Mouse (Mus musculus): ENCODE measurements around the gene Csf3.
A peak's percentile ranks its signal among the peaks of the same experiment; 100 is the strongest.
"Not testable (repeated sequence)": the region's sequence is repeated elsewhere in the genome, so short reads cannot be mapped to it uniquely, and the experiment has no call there.

The Csf3 gene

GRCm38 (mm10) chr11:98701213-98701670 lies at the start of gene Csf3:
Csf3 (plus strand) TSS chr11:98701263.
- no peak for DNase-seq (ENCODE audit: low spot score)

DNA sequence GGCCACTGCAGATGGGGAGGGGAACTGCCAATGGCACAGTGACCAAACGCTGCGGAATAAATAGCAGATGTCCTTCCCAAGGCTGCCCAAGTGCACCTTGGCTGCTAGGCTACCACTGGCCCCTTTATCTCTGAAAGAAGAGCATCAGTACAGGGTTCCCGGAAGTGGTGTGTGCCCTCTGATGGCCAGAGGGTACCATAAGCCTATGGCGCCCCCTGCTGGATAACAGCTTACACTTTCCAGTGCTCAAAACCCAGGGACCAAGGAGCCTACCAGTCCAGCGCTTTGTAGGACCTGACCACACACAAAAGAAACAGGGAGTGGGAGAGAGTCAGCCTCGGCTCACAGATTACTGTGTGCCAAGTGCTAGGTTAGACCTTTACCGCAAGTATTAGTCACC lies 46.0 kb upstream of the Csf3 start:
- not testable (repeated sequence) for DNase-seq (ENCODE audit: low spot score)

DNA sequence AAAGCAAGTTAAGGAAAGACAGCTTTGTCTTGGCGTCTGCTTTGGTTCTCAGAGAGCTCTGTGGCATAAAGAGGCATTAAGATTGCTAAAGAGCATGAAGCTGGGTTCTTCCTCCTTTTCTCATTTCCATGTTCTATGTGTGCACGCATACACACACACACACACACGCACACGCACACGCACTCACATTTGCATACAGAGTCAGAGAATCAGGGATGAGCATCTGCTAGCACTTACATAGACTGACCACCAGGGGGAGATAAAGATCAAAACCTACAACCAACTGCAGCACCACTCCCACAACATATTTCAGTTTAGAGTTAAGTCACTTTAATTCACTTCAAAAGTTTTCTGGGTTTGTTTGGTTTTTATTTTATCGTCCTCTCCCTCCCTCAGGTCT lies 40.5 kb upstream of the Csf3 start:
- no peak for DNase-seq (ENCODE audit: low spot score)

GRCm38 (mm10) chr11:98664091-98664490 lies 37.0 kb upstream of the Csf3 start, which contains the start of gene Gsdma:
Gsdma (plus strand) TSS chr11:98664351.
- no peak for DNase-seq (ENCODE audit: low spot score)

DNA sequence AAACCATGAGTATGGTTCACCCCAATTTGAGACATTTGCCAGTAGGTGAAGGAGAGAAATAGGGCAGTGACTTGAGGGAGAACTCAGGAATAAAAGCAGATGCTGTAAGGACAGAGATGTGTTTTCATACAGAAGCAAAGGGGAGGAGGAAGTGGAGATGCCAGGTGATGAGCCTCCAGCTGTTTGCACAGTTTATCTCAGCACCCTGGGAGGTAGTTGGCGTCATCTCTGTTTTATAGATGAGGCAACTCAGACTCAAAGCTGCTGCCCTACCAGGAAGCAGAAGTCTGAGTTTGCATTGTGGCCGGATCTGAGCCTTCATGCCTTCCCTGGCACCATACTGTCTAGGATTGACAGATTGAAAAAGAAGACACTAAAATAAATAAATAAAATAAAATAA lies 32.1 kb upstream of the Csf3 start:
- no peak for DNase-seq (ENCODE audit: low spot score)

DNA sequence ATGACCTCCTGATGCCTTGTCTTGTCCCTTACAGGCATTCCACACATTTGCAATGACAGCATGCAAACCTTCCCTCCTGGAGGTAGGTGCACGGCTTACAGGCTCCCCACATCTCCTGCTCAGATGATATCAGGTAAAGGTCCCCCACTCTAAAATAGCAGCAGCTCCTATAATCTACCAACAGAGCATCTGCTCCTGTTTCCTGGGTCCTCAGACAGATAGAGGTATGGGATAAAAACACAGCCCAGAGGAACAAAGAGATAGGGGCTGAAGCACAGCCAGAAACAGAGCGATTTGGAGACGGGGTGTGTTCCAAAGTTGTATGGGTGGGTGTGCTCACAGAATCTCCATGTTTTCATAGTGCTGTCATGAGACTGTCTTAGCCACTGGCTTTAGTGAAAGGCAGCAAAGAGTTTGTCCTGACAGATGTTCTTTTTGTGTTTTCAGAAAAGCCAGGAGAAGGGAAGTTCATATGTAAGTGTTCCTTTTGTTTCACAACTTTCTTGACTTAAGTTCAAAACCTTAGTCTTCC lies 29.7 kb upstream of the Csf3 start:
- no peak for DNase-seq (ENCODE audit: low spot score)

GRCm38 (mm10) chr11:98671857-98672256 lies 29.2 kb upstream of the Csf3 start:
- DNase-seq (ENCODE audit: low spot score): no peak

DNA sequence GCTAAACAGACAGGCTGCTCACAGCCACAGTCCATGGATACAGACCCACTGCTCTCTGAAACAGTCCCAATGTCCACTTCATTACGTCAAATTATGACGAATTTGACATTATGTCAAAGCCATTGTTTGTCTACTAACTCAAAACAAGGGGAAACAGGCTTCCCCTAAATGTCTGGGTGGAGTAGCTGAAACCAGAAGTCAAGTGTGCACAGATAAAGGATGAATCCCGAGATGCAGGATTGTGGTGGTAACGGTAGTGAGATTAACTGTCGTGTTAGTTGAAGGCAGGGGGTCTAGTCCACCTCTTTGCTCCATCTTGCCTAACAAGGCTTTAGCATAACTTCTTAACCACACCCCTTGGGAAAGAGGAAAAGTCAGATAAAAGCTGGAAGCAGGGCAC lies 28.6 kb upstream of the Csf3 start:
- no peak for DNase-seq (ENCODE audit: low spot score)

GRCm38 (mm10) chr11:98673136-98673535 lies 27.9 kb upstream of the Csf3 start:
- not testable (repeated sequence) for DNase-seq (ENCODE audit: low spot score)

DNA sequence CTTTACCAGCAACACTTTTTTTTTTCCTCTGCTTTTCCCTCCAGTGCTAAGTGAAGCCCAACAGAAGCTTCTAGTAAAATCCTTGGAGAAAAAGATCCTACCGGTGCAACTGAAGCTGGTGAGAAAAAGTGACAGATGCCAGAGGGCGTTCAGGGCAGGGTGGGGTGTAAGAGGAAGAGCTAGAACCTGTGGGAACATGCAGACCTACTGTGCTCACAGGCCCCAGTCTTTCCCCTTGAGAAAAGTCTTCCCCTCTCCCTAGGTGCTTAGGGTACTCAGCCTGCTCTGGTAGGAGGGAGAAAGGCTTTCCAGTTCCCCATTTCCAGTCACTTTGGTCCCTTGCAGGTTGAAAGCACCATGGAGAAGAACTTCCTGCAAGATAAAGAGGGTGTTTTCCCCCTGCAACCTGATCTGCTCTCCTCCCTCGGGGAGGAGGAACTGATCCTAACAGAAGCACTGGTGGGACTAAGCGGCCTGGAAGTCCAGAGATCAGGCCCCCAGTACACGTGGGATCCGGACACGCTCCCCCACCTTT lies 25.2 kb upstream of the Csf3 start:
- no peak for DNase-seq (ENCODE audit: low spot score)

DNA sequence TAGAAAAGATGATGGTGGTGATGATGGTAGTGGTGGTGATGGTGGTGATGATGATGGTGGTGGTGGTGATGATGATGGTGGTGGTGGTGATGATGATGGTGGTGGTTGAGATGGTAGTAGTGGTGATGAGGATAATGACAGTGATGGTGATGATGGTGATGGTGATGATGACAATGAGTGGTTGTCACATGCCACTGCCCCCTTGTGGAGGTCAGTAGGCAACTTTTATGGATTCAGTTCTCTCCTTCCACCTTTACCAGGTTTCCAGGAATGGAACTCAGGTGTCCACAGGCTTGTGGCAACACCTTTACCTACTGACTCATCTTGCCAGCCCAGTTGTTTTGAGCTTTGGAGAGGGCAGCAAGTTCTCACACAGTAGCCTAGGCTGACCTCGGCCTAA lies 21.0 kb upstream of the Csf3 start:
- DNase-seq (ENCODE audit: low spot score): no peak

- not testable (repeated sequence) for DNase-seq (ENCODE audit: low spot score)
Measured at GRCm38 (mm10) chr11:98680595-98680994, 20.5 kb upstream of the Csf3 start.

GRCm38 (mm10) chr11:98681186-98681585 lies 19.9 kb upstream of the Csf3 start:
- no peak for DNase-seq (ENCODE audit: low spot score)

- peak; percentile 100 for DNase-seq (ENCODE audit: low spot score)
Measured at GRCm38 (mm10) chr11:98681786-98682745, 19.0 kb upstream of the Csf3 start, which contains the start of gene Psmd3. Psmd3 (plus strand) TSS chr11:98682554.

GRCm38 (mm10) chr11:98682811-98683210 lies 18.3 kb upstream of the Csf3 start:
- no peak for DNase-seq (ENCODE audit: low spot score)

- no peak for DNase-seq (ENCODE audit: low spot score)
Measured at GRCm38 (mm10) chr11:98685642-98686041, 15.4 kb upstream of the Csf3 start.

GRCm38 (mm10) chr11:98686976-98687375 lies 14.1 kb upstream of the Csf3 start:
- no peak for DNase-seq (ENCODE audit: low spot score)

- DNase-seq (ENCODE audit: low spot score): no peak
Measured at GRCm38 (mm10) chr11:98688009-98688408, 13.1 kb upstream of the Csf3 start.

GRCm38 (mm10) chr11:98693201-98693600 lies 7.9 kb upstream of the Csf3 start:
- DNase-seq (ENCODE audit: low spot score): no peak

GRCm38 (mm10) chr11:98693746-98694145 lies 7.3 kb upstream of the Csf3 start:
- DNase-seq (ENCODE audit: low spot score): no peak

GRCm38 (mm10) chr11:98694301-98694700 lies 6.8 kb upstream of the Csf3 start:
- no peak for DNase-seq (ENCODE audit: low spot score)

- DNase-seq (ENCODE audit: low spot score): no peak
Measured at GRCm38 (mm10) chr11:98695408-98695807, 5.7 kb upstream of the Csf3 start.
